Mouse (Mus musculus) adrenal gland (tissue): ENCODE results near the gene Abcc8.

Source experiments
- intact Hi-C: fragments of 180-260 bp; cut with DNase I; formaldehyde crosslinking; loops from one replicate; pipeline ENCODE4 v1.15.1; 2025

The Abcc8 gene

GRCm38 (mm10) chr7:46060688-46061087 is 119.1 kb downstream of the Abcc8 start:
- intact Hi-C loops: no loop called here

- intact Hi-C loops: no loop called here
Observed at GRCm38 (mm10) chr7:46058882-46059281, 121.0 kb downstream of the Abcc8 start.
